Mouse (Mus musculus) bone marrow macrophage, adult 2 months (primary cell): ENCODE measurements around the gene Msantd3. TPM values are rescaled to one million over a fixed set of nuclear protein-coding genes. Genes with fewer than 3 reads are reported as not detected.

Experiments
- H3K27ac ChIP-seq: 2 replicates; pipeline ENCODE4 v1.5.1; 2012; ENCODE audit warnings: low read depth, low read length; ENCODE audit not compliant: insufficient read depth
- H3K4me1 ChIP-seq: 2 replicates; pipeline ENCODE4 v1.6.1; 2012; ENCODE audit warnings: low read length; ENCODE audit not compliant: control insufficient read depth, insufficient read depth
- H3K4me3 ChIP-seq: 2 replicates; pipeline ENCODE4 v1.5.1; 2012; ENCODE audit warnings: mild to moderate bottlenecking, low read length, moderate library complexity; ENCODE audit not compliant: insufficient read depth
- CTCF ChIP-seq: IDR thresholded peaks from 2 replicates; pipeline ENCODE4 v1.5.1; 2012; ENCODE audit warnings: low read depth, mild to moderate bottlenecking, low read length, moderate library complexity
- POLR2A ChIP-seq: IDR thresholded peaks from 2 replicates; pipeline ENCODE4 v1.6.1; 2012; ENCODE audit warnings: mild to moderate bottlenecking, low read depth, low read length, borderline replicate concordance
- polyA plus RNA-seq: library from polyadenylated mRNA; stranded (reverse); fragments of >200 nt; gene quantifications from 2 replicates; pipeline ENCODE4 v1.2.4, GENCODE M21; 2012; ENCODE audit not compliant: missing spikeins, insufficient read depth, insufficient read length

Msantd3 gene
- polyA plus RNA-seq, 1 experiment = 0.67 TPM

GRCm38 (mm10) chr4:48584421-48585240 lies 44.9 kb downstream of the Msantd3 start, which contains the start of gene Tmeff1:
Gene Tmeff1, plus strand, starts transcription at chr4:48585174.
- TF ChIP-seq CTCF (no peak), POLR2A (no peak)
- H3K27ac ChIP-seq = no peak within 1 kb of the TSS
- peak within 1 kb of the TSS; percentile 62 for H3K4me3 ChIP-seq
- H3K4me1 ChIP-seq = no peaks in the 10 kb centered on the region

GRCm38 (mm10) chr4:48585241-48586098 lies 45.7 kb downstream of the Msantd3 start:
- TF ChIP-seq POLR2A = no peak
- no peak for TF ChIP-seq CTCF
- H3K27ac ChIP-seq = no peak overlapping the region
- peak overlapping the region; percentile 62 for H3K4me3 ChIP-seq
- H3K4me1 ChIP-seq = no peaks in the 10 kb centered on the region

GRCm38 (mm10) chr4:48586099-48586821 lies 46.5 kb downstream of the Msantd3 start:
- no peak for TF ChIP-seq POLR2A
- no peak for TF ChIP-seq CTCF
- no peak overlapping the region for H3K27ac ChIP-seq
- no peaks in the 10 kb centered on the region for H3K4me1 ChIP-seq
- H3K4me3 ChIP-seq = peak overlapping the region; percentile 62

- Histone ChIP-seq H3K27ac (no peak overlapping the region), H3K4me3 (no peak overlapping the region), H3K4me1 (peaks cover 5% of the 10 kb centered on the region)
- no peak for TF ChIP-seq CTCF
Measured at GRCm38 (mm10) chr4:48587526-48587925, 47.8 kb downstream of the Msantd3 start.

GRCm38 (mm10) chr4:48588576-48588975 lies 48.8 kb downstream of the Msantd3 start:
- Histone ChIP-seq H3K4me3 (no peak overlapping the region), H3K4me1 (peaks cover 10% of the 10 kb centered on the region), H3K27ac (no peak overlapping the region)
- TF ChIP-seq POLR2A (no peak), CTCF (no peak)

GRCm38 (mm10) chr4:48590862-48591261 lies 51.1 kb downstream of the Msantd3 start:
- no peak overlapping the region for H3K27ac ChIP-seq
- TF ChIP-seq CTCF (no peak), POLR2A (no peak)

GRCm38 (mm10) chr4:48591390-48591789 lies 51.7 kb downstream of the Msantd3 start:
- H3K4me1 ChIP-seq = peaks cover 10% of the 10 kb centered on the region
- no peak overlapping the region for H3K27ac ChIP-seq
- no peak for TF ChIP-seq POLR2A
- no peak for TF ChIP-seq CTCF
- H3K4me3 ChIP-seq = no peak overlapping the region

More at GRCm38 (mm10) chr4:48590862-48591261, 51.1 kb downstream of the Msantd3 start:
- Histone ChIP-seq H3K4me1 (peaks cover 10% of the 10 kb centered on the region), H3K4me3 (no peak overlapping the region)

GRCm38 (mm10) chr4:48592328-48592727 lies 52.6 kb downstream of the Msantd3 start:
- Histone ChIP-seq H3K4me3 (no peak overlapping the region), H3K4me1 (peaks cover 10% of the 10 kb centered on the region), H3K27ac (no peak overlapping the region)
- TF ChIP-seq POLR2A (no peak), CTCF (no peak)

- no peak overlapping the region for H3K27ac ChIP-seq
- peaks cover 10% of the 10 kb centered on the region for H3K4me1 ChIP-seq
- TF ChIP-seq CTCF = no peak
- TF ChIP-seq POLR2A = no peak
- H3K4me3 ChIP-seq = no peak overlapping the region
Measured at GRCm38 (mm10) chr4:48592844-48593243, 53.1 kb downstream of the Msantd3 start.
